Mouse (Mus musculus): ENCODE data around the gene Rnf115. TPM values are rescaled to one million over a fixed set of nuclear protein-coding genes. Genes with fewer than 3 reads are reported as not detected.

The Rnf115 gene
- total and polyA plus RNA-seq, 2 experiments from 2014 or later, result 59.6 to 76.5 TPM

DNA sequence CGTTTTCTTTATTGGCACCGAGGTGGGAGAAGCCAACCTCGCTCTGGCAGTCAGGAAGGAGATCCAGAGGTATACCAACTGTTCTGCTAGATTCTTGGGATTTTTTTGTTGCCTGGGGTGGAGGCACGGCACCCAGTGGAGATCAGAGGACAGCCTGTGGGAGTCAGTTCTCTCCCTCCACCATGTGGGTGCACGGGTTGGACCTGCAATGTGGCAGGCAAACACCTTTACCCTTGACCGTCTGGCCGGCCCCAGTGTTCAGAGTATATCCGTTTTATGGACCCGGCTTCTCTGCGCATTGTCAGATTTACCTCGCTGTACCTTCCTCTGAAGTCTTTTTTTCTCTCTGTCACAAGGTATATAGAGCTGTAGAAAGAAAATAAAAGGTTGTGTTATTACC is 72.8 kb downstream of the Rnf115 start:
- 90% methylated on average over 11 of the region's 11 CpGs for whole genome bisulfite sequencing
- Histone ChIP-seq H3K27me3 (ENCODE audit: insufficient read depth, low read length) (no peaks in the 10 kb centered on the region), H3K9me3 (ENCODE audit: low read length) (no peaks in the 10 kb centered on the region), H3K9ac (replicated peaks; ENCODE audit: low read length, poor library complexity, severe bottlenecking) (no peak overlapping the region), H3K36me3 (ENCODE audit: insufficient read depth, low read length) (0 out of 2 replicates have a peak, but pooled peaks cover 2% of the 10 kb centered on the region), H3K4me1 (ENCODE audit: insufficient read depth, low read length) (no peaks in the 10 kb centered on the region), H3K4me3 (ENCODE audit: low read depth, low read length) (no peak overlapping the region), H3K27ac (ENCODE audit: low read depth, low read length) (no peak overlapping the region), H3K4me2 (ENCODE audit: low read depth, low read length, poor library complexity, severe bottlenecking) (no peak overlapping the region)
- ATAC-seq (ENCODE audit: low FRiP score), result no peak
- no peak for TF ChIP-seq CTCF (IDR thresholded peaks at IDR 0.05)
- no peak for DNase-seq (ENCODE audit: low spot score)

DNA sequence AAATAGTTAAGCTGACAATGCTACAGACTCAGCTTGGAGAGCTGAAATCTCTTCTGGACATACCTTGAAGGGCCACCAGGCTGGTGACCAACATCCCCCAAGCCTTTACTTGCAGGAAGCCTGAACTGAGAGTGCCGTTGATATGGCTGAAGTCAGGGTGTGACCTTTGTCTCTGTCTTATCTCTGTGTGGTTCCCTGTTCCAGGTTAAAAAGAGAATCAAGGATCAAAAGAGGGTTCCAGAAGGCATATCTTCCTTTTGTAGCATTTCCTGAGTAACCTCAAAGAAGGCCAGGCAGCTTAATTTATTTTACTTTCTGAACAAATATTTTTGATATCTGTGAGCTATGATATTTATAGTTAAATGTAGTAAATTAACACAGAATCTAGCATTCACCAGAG is 74.8 kb downstream of the Rnf115 start:
- 0 out of 2 replicates have a peak, but pooled peaks cover 2% of the 10 kb centered on the region for H3K36me3 ChIP-seq (ENCODE audit: insufficient read depth, low read length)
- H3K4me1 ChIP-seq (ENCODE audit: insufficient read depth, low read length), result no peaks in the 10 kb centered on the region
- ATAC-seq (ENCODE audit: low FRiP score), result no peak
- H3K4me3 ChIP-seq (ENCODE audit: low read depth, low read length), result no peak overlapping the region
- no peak for DNase-seq (ENCODE audit: low spot score)
- no peak overlapping the region for H3K4me2 ChIP-seq (ENCODE audit: low read depth, low read length, poor library complexity, severe bottlenecking)
- 84% methylated on average over 1 of the region's 1 CpGs for WGBS
- H3K27me3 ChIP-seq (ENCODE audit: insufficient read depth, low read length), result no peaks in the 10 kb centered on the region
- no peaks in the 10 kb centered on the region for H3K9me3 ChIP-seq (ENCODE audit: low read length)
- TF ChIP-seq CTCF (IDR thresholded peaks at IDR 0.05), result no peak
- H3K27ac ChIP-seq (ENCODE audit: low read depth, low read length), result no peak overlapping the region
- no peak overlapping the region for H3K9ac ChIP-seq (replicated peaks; ENCODE audit: low read length, poor library complexity, severe bottlenecking)

DNA sequence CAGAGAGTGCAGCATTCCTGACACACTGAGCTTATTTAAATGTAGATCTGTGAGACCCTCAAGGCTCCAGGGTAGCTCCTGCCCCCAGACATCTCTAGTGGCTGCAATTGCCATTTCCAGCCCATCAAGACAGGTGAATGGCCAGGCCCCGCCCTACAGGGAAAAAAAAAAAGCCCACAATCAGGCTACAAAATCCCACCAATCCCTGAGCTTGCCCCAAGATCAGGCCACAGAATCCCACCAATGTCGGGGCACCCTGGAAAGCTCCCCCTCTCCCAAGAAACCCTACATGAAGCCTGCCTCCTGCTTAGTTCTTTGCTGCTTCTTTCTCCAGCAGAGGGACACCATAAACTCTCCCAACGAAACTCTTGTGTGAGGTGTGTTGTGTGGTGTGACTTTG is 80.7 kb downstream of the Rnf115 start:
- no peaks in the 10 kb centered on the region; the same call in 1 of the 2 replicates for H3K27me3 ChIP-seq (ENCODE audit: insufficient read depth, low read length)
- H3K4me2 ChIP-seq (ENCODE audit: low read depth, low read length, poor library complexity, severe bottlenecking), result no peak overlapping the region
- TF ChIP-seq CTCF (IDR thresholded peaks at IDR 0.05), result no peak
- H3K4me3 ChIP-seq (ENCODE audit: low read depth, low read length), result no peak overlapping the region
- DNase-seq (ENCODE audit: low spot score) (no peak), ATAC-seq (ENCODE audit: low FRiP score) (no peak)
- no peaks in the 10 kb centered on the region for H3K4me1 ChIP-seq (ENCODE audit: insufficient read depth, low read length)
- no peaks in the 10 kb centered on the region for H3K9me3 ChIP-seq (ENCODE audit: low read length)
- H3K36me3 ChIP-seq (ENCODE audit: insufficient read depth, low read length), result no peaks in the 10 kb centered on the region
- no peak overlapping the region for H3K9ac ChIP-seq (replicated peaks; ENCODE audit: low read length, poor library complexity, severe bottlenecking)
- 68% methylated on average over 3 of the region's 3 CpGs for WGBS
- H3K27ac ChIP-seq (ENCODE audit: low read depth, low read length), result no peak overlapping the region

DNA sequence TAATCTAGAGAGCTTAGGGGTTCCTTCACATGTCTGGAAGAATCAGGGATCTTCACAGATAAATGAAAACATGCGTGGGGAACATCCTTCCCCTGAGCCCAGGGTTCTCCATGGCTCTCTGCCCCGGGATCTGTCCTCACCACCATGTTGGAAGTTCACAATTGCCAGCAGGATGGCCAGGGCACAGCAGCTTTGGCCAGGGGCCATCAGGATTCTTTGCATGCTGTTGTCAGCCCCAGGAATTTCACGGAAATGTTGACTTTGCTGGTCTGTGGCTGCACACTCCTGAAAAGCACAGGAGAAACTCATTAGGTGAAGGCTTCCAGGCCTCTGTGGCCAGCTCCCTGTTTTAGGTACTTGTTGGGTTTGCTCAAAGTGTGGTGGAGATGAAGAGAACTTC is 81.2 kb downstream of the Rnf115 start:
- Histone ChIP-seq H3K27me3 (ENCODE audit: insufficient read depth, low read length) (no peaks in the 10 kb centered on the region; the same call in 1 of the 2 replicates), H3K36me3 (ENCODE audit: insufficient read depth, low read length) (no peaks in the 10 kb centered on the region), H3K4me2 (ENCODE audit: low read depth, low read length, poor library complexity, severe bottlenecking) (no peak overlapping the region), H3K4me1 (ENCODE audit: insufficient read depth, low read length) (no peaks in the 10 kb centered on the region), H3K9me3 (ENCODE audit: low read length) (no peaks in the 10 kb centered on the region), H3K27ac (ENCODE audit: low read depth, low read length) (no peak overlapping the region), H3K4me3 (ENCODE audit: low read depth, low read length) (no peak overlapping the region), H3K9ac (replicated peaks; ENCODE audit: low read length, poor library complexity, severe bottlenecking) (no peak overlapping the region)
- no peak for ATAC-seq (ENCODE audit: low FRiP score)
- no peak for TF ChIP-seq CTCF (IDR thresholded peaks at IDR 0.05)
- 74% methylated on average over 3 of the region's 3 CpGs for WGBS
- no peak for DNase-seq (ENCODE audit: low spot score)

DNA sequence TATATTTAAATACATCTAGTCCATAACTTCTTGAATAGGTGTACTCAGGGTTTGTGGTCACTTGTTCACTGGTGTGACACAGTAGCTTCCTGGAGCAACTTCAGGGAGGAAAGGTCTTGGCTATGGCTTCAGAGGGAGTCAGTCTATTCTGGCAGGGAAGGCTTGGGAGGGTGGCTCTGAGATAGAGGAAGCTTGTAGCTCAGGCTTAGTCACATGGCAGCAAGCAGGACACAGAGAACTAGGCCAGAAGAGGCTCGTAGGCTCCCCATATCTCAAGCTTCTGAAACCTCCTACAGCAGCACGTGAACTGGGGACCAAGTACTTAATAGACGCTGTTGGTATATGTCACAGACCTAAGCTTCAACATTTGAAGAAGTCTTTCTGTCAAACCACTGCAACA is 83.8 kb downstream of the Rnf115 start:
- H3K4me3 ChIP-seq (ENCODE audit: low read depth, low read length), result no peak overlapping the region
- no peaks in the 10 kb centered on the region for H3K36me3 ChIP-seq (ENCODE audit: insufficient read depth, low read length)
- no peak overlapping the region for H3K27ac ChIP-seq (ENCODE audit: low read depth, low read length)
- no peaks in the 10 kb centered on the region for H3K9me3 ChIP-seq (ENCODE audit: low read length)
- ATAC-seq (ENCODE audit: low FRiP score), result no peak
- no peak for TF ChIP-seq CTCF (IDR thresholded peaks at IDR 0.05)
- H3K4me2 ChIP-seq (ENCODE audit: low read depth, low read length, poor library complexity, severe bottlenecking), result no peak overlapping the region
- DNase-seq (ENCODE audit: low spot score), result no peak
- no peak overlapping the region for H3K9ac ChIP-seq (replicated peaks; ENCODE audit: low read length, poor library complexity, severe bottlenecking)
- 90% methylated on average over 3 of the region's 3 CpGs for WGBS
- no peaks in the 10 kb centered on the region; the same call in 1 of the 2 replicates for H3K27me3 ChIP-seq (ENCODE audit: insufficient read depth, low read length)
- H3K4me1 ChIP-seq (ENCODE audit: insufficient read depth, low read length), result no peaks in the 10 kb centered on the region

DNA sequence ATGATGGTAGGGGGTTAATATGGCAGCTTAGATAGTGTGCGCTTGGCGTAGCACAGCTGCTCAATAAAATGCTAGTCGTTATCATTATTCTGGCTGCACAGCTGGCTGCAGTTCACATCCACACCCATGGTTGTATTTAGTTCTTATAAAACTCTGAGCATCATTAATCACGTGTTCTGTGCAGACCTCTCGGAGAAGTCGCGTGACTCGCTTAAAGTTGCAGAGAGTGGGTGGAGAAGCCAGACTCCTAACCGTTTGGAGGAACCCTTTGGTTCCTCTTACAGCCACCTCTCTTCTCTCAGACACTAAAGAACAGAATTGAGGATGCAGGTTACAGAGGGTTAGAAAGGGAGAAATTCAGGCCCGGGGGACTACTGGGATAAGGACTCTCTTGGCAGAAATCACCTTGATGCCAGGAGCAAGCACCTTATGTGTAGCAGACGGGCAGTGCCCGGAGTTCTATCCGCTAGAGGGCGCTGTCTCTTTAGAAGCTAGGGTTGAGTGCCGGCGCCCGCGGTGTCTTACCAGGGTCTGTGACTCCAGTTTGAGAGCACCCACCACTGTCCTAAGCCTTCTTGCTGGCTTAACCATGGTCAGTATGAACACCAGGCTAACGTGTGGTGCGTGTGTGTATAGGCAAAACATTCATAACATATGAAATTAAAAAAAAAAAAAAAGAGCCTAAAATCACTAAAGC is 85.1 kb downstream of the Rnf115 start:
- peak; percentile 77 for DNase-seq (ENCODE audit: low spot score)
- H3K4me3 ChIP-seq (ENCODE audit: low read depth, low read length), result no peak overlapping the region
- H3K36me3 ChIP-seq (ENCODE audit: insufficient read depth, low read length), result no peaks in the 10 kb centered on the region
- no peaks in the 10 kb centered on the region for H3K9me3 ChIP-seq (ENCODE audit: low read length)
- no peaks in the 10 kb centered on the region; the same call in 1 of the 2 replicates for H3K27me3 ChIP-seq (ENCODE audit: insufficient read depth, low read length)
- no peak overlapping the region for H3K27ac ChIP-seq (ENCODE audit: low read depth, low read length)
- no peak overlapping the region for H3K9ac ChIP-seq (replicated peaks; ENCODE audit: low read length, poor library complexity, severe bottlenecking)
- WGBS, result 47% methylated on average over 20 of the region's 20 CpGs
- ATAC-seq (ENCODE audit: low FRiP score), result no peak
- no peak overlapping the region; the same call in 1 of the 2 replicates for H3K4me2 ChIP-seq (ENCODE audit: low read depth, low read length, poor library complexity, severe bottlenecking)
- no peaks in the 10 kb centered on the region for H3K4me1 ChIP-seq (ENCODE audit: insufficient read depth, low read length)
- peak; percentile 71 for TF ChIP-seq CTCF (IDR thresholded peaks at IDR 0.05)
